Mouse (Mus musculus) liver, embryonic 14.5 days (tissue): Measurements from ENCODE around the gene Il17rb. TPM values are rescaled to one million over a fixed set of nuclear protein-coding genes. Genes with fewer than 3 reads are reported as not detected.

ENCODE experiments used
- ATAC-seq: fragments of 200-750 bp; cut with Nextera tagmentation; 2 replicates; pipeline ENCODE4 v1.8.0; 2017; ENCODE audit warnings: moderate number of reproducible peaks, mild to moderate bottlenecking, moderate library complexity; ENCODE audit not compliant: insufficient read depth
- DNase-seq, 3 experiments: peaks; one replicate each; pipeline ENCODE4 v3.0.0-alpha.2; 2012 to 2013; ENCODE audit warnings: low read depth in 3 of 3, low spot score in 3 of 3
- H3K27ac ChIP-seq: fragments of 300-500 bp; sonication (generic); 2 replicates; pipeline ENCODE4 v1.5.1; 2014; ENCODE audit warnings: moderate library complexity, mild to moderate bottlenecking, control low read depth, inconsistent platforms
- H3K27me3 ChIP-seq: fragments of 300-500 bp; sonication (generic); 2 replicates; pipeline ENCODE4 v1.6.1; 2014; ENCODE audit warnings: mild to moderate bottlenecking, low read length, moderate library complexity; ENCODE audit not compliant: control insufficient read depth, insufficient read depth
- H3K36me3 ChIP-seq: fragments of 300-500 bp; sonication (generic); replicated peaks from 2 replicates; pipeline ENCODE4 v1.6.1; 2014; ENCODE audit warnings: low read depth; ENCODE audit not compliant: control insufficient read depth, insufficient read depth
- H3K4me1 ChIP-seq, 2 experiments: fragments of 200-500 bp in 1 of 2; fragments of 300-500 bp in 1 of 2; sonication (generic) in 1 of 2; replicated peaks; 2 replicates each; pipeline ENCODE4 v1.6.1; 2012 to 2014; ENCODE audit warnings: antibody characterized with exemption in 1 of 2, inconsistent platforms in 1 of 2, low read length in 1 of 2; ENCODE audit not compliant: control insufficient read depth in 2 of 2, insufficient read depth in 2 of 2
- H3K4me2 ChIP-seq: fragments of 300-500 bp; sonication (generic); 2 replicates; pipeline ENCODE4 v1.6.1; 2014; ENCODE audit warnings: low read depth, mild to moderate bottlenecking, control low read depth, moderate library complexity
- H3K4me3 ChIP-seq, 2 experiments: fragments of 200-500 bp in 1 of 2; fragments of 300-500 bp in 1 of 2; sonication (generic) in 1 of 2; 2 replicates each; pipeline ENCODE4 v1.5.1; 2012 to 2014; ENCODE audit warnings: low read depth in 2 of 2, low read length in 2 of 2, mild to moderate bottlenecking in 2 of 2, control low read depth in 1 of 2, inconsistent platforms in 1 of 2, moderate library complexity in 1 of 2; ENCODE audit not compliant: insufficient read depth in 1 of 2
- H3K9ac ChIP-seq: fragments of 300-500 bp; sonication (generic); replicated peaks from 2 replicates; pipeline ENCODE4 v1.6.1; 2014; ENCODE audit warnings: mild to moderate bottlenecking, control low read depth, moderate library complexity
- H3K9me3 ChIP-seq: fragments of 300-500 bp; sonication (generic); 2 replicates; pipeline ENCODE4 v1.6.1; 2016; ENCODE audit warnings: low read length, mixed read lengths; ENCODE audit not compliant: control insufficient read depth
- CTCF ChIP-seq: IDR thresholded peaks from 2 replicates; pipeline ENCODE4 v1.5.1; 2016; ENCODE audit warnings: antibody characterized with exemption, low read depth, control low read depth
- EP300 ChIP-seq: IDR thresholded peaks from 2 replicates; pipeline ENCODE4 v1.6.1; 2016; ENCODE audit warnings: antibody characterized with exemption, low read depth
- WGBS: fragments of 180-500 bp; shearing (Covaris S2); extraction: QIAGEN DNeasy Blood & Tissue Kit; methylation state at CpG from one replicate; pipeline ENCODE4 v1.1.7; 2014; ENCODE audit not compliant: insufficient replicate concordance; 5-methylcytosine and 5-hydroxymethylcytosine counted together
- polyA plus RNA-seq, 2 experiments: library from polyadenylated mRNA; depleted of rRNA in 1 of 2; stranded (reverse) in 1 of 2; unstranded in 1 of 2; fragments of >200 nt; fragmentation: Nextera tagmentation in 1 of 2; extraction: Ambion mirVana in 1 of 2; gene quantifications; 2 replicates each; pipeline versions ENCODE4 v1.2.1 to v1.2.3; 2012 to 2014

Gene Il17rb
- polyA plus RNA-seq, 2 experiments, result 1.3 to 1.8 TPM

- Histone ChIP-seq H3K27me3 (no peaks in the 10 kb centered on the region; the same call in 1 of the 2 replicates), H3K4me2 (no peak overlapping the region), H3K4me3 (no peak overlapping the region), H3K27ac (no peak overlapping the region), H3K36me3 (no peaks in the 10 kb centered on the region), H3K4me1 (no peaks in the 10 kb centered on the region), H3K9ac (no peak overlapping the region), H3K9me3 (no peaks in the 10 kb centered on the region)
- TF ChIP-seq EP300 (no peak), CTCF (no peak)
- WGBS, result 54% methylated on average over 6 of the region's 6 CpGs
- no peak for DNase-seq
- no peak for ATAC-seq
These were observed 13.8 kb upstream of the Il17rb start for GRCm38 (mm10) chr14:30022471-30022870.

DNA sequence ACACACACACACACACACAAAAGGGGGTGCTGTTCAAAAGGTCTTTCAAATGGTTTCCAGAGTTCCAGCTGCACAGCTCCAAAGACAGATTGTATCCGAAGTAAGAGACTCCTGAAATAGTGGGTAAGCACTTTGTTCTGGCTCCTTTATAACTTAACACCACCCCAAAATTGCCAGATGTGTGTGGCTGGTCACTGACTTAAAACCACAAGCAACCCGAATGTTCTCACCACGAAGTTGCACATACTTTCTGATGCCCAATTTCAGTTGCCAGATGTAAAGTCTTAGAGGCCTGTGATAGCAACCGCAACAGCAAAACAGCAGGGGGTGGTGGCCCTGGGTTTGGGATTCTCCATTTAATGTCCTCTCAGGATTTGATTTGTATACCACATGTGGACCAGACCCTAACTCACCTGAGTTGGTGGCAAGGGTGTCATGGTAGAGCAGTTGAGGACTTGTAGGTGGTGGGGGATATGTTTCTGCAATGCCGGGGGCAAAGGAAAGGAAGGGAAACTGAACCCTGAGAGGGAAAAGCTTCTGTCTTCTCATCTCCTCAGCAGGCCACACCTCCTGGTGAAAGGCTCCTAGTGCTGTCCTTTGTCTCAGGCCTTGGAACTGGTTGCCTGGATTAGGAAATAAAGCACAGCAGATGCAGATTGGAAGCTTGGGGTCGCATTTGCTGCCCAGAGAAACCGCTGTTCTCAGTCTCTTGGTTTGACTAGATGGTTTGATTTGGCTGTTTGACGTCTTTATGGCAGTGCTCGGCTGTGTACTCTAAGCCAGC, 11.3 kb upstream of the Il17rb start:
- Histone ChIP-seq H3K9ac (no peak overlapping the region), H3K27me3 (no peaks in the 10 kb centered on the region; the same call in 1 of the 2 replicates), H3K36me3 (no peaks in the 10 kb centered on the region), H3K9me3 (no peaks in the 10 kb centered on the region), H3K4me3 (no peak overlapping the region), H3K27ac (no peak overlapping the region), H3K4me1 (no peaks in the 10 kb centered on the region; a peak in 1 of 4 replicates), H3K4me2 (no peak overlapping the region)
- TF ChIP-seq CTCF, result no peak
- no peak for TF ChIP-seq EP300
- ATAC-seq, result no peak
- DNase-seq, result no peak
- 48% methylated on average over 9 of the region's 9 CpGs for WGBS

DNA sequence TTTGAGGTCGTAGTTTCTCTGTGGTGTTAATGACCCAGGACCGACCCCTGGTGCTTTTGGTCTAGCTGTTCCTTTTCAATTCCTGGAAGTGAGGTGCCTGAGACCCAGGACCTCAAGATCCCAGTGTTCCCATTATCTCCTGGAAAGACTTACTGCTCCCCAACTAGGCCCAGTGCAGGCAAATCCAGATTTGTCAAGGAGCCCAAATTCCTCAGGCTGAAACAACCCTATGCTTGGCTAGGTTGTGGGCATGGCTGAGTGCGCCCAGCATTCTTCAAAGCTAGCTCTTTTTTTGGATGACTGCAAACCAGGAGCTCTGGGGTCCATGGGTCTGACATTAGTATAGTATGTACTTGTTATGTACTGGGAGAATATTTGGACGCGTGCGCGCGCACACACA, 10.7 kb upstream of the Il17rb start:
- Histone ChIP-seq H3K9me3 (no peaks in the 10 kb centered on the region), H3K4me2 (no peak overlapping the region), H3K36me3 (no peaks in the 10 kb centered on the region), H3K4me3 (no peak overlapping the region), H3K4me1 (no peaks in the 10 kb centered on the region; a peak in 1 of 4 replicates), H3K27ac (no peak overlapping the region), H3K27me3 (no peaks in the 10 kb centered on the region; the same call in 1 of the 2 replicates), H3K9ac (no peak overlapping the region)
- ATAC-seq (no peak), DNase-seq (no peak)
- no peak for TF ChIP-seq EP300
- no peak for TF ChIP-seq CTCF
- 80% methylated on average over 8 of the region's 8 CpGs for WGBS

DNA sequence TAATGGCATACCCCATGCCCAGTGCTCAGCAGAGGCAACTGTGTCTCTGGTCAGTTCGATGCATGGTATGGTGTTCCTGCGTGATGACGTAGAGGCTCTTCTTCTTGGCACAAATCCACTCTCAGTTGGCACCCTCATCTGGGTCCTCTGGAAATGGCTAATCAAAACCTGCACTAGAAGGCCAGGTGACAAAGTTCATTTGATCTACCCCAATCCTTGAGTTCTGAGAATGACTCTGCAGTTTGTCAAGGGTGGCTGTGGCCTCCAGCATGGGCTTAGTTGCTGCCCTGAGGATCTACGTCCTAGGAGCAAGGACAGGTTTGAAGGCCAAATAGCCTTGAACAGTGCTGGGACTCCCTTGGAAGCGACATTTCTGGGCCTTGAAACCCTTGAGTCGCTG, 10.2 kb upstream of the Il17rb start:
- Histone ChIP-seq H3K4me3 (no peak overlapping the region), H3K9ac (no peak overlapping the region), H3K36me3 (no peaks in the 10 kb centered on the region), H3K4me2 (no peak overlapping the region), H3K9me3 (no peaks in the 10 kb centered on the region), H3K4me1 (no peaks in the 10 kb centered on the region; a peak in 1 of 4 replicates), H3K27ac (no peak overlapping the region), H3K27me3 (no peaks in the 10 kb centered on the region; the same call in 1 of the 2 replicates)
- TF ChIP-seq EP300, result no peak
- no peak for TF ChIP-seq CTCF
- DNase-seq (no peak), ATAC-seq (no peak)
- 71% methylated on average over 6 of the region's 6 CpGs for WGBS

GRCm38 (mm10) chr14:30018463-30018801, 9.7 kb upstream of the Il17rb start:
- WGBS, result 68% methylated on average over 4 of the region's 4 CpGs
- no peak overlapping the region for H3K4me2 ChIP-seq

More at GRCm38 (mm10) chr14:30018463-30018801, 9.7 kb upstream of the Il17rb start:
- Histone ChIP-seq H3K4me3 (no peak overlapping the region), H3K27ac (no peak overlapping the region), H3K9ac (no peak overlapping the region), H3K4me1 (no peaks in the 10 kb centered on the region; a peak in 1 of 4 replicates), H3K9me3 (no peaks in the 10 kb centered on the region), H3K27me3 (no peaks in the 10 kb centered on the region; the same call in 1 of the 2 replicates), H3K36me3 (no peaks in the 10 kb centered on the region)
- DNase-seq (no peak), ATAC-seq (no peak)
- TF ChIP-seq CTCF (no peak), EP300 (no peak)
